In genomic region chr9:108827906-108828305, GRCm38 (mm10) we compare ENCODE assay signal across 9 mouse cellular contexts. TPM values are rescaled to one million over a fixed set of nuclear protein-coding genes. Genes with fewer than 3 reads are reported as not detected.
DNase-seq lines count a peak whose midpoint lies in the region; ATAC-seq and TF ChIP-seq lines count a peak whose summit lies in the region.
"Had no signal": no experiment of that assay in that cellular context is flagged by ENCODE, and none has a peak within 500 bp of the region (broad histone marks: within the 10 kb centered on the region; RNA-seq: fewer than 3 reads in every experiment).

No protein-coding gene starts in this region.

- H3K9me3 ChIP-seq in E14TG2a.4 (ENCODE audit: low read length), result no peaks in the 10 kb centered on the region
- no peaks in the 10 kb centered on the region for H3K9me3 ChIP-seq in forebrain, embryonic 13.5 days (replicated peaks)
- no peaks in the 10 kb centered on the region for H3K9me3 ChIP-seq in liver, embryonic 13.5 days (replicated peaks)

- no peak overlapping the region for H3K27ac ChIP-seq in forebrain, embryonic 13.5 days
- no peak overlapping the region for H3K27ac ChIP-seq in liver, embryonic 13.5 days

- peak overlapping the region; percentile 80 for H3K4me3 ChIP-seq in E14TG2a.4 (replicated peaks; ENCODE audit: low read length)
- H3K4me3 ChIP-seq in forebrain, embryonic 13.5 days, result peak overlapping the region; percentile 75
- H3K4me3 ChIP-seq in liver, embryonic 13.5 days (replicated peaks), result peak overlapping the region; percentile 44; the same call in 1 of the 2 replicates

- peaks cover 71% of the 10 kb centered on the region for H3K27me3 ChIP-seq in E14TG2a.4 (ENCODE audit: insufficient read depth, low read length)
- H3K27me3 ChIP-seq in forebrain, embryonic 13.5 days, result peaks cover 78% of the 10 kb centered on the region
- peaks cover 100% of the 10 kb centered on the region for H3K27me3 ChIP-seq in liver, embryonic 13.5 days

- DNase-seq in heart, adult 11 months, result peak; percentile 86
- DNase-seq in heart, adult 18-20 months, result no peak
- no peak for DNase-seq in liver, embryonic 13.5 days
- no peak for DNase-seq in urinary bladder, adult 18-20 months (ENCODE audit: low spot score in 2 of 2)
- no peak for DNase-seq in frontal cortex, adult 2 months (ENCODE audit: extremely low spot score in 1 of 2, low spot score in 1 of 2)
- DNase-seq: B cell, adult 2 months had no signal

- peak overlapping the region; percentile 92 for H3K4me2 ChIP-seq in forebrain, embryonic 13.5 days
- H3K4me2 ChIP-seq in liver, embryonic 13.5 days, result peak overlapping the region; percentile 65

- no peak for TF ChIP-seq CTCF in E14TG2a.4 (conservative IDR thresholded peaks at IDR 0.05; ENCODE audit: low read length)

- no peak for ATAC-seq in forebrain, embryonic 13.5 days
- ATAC-seq in liver, embryonic 13.5 days (ENCODE audit: low read depth), result no peak
- no peak for ATAC-seq in frontal cortex, adult (ENCODE audit: low TSS enrichment)

- peaks cover 55% of the 10 kb centered on the region for H3K4me1 ChIP-seq in E14TG2a.4 (replicated peaks; ENCODE audit: low read depth, low read length)
- peaks cover 75% of the 10 kb centered on the region for H3K4me1 ChIP-seq in forebrain, embryonic 13.5 days
- H3K4me1 ChIP-seq in liver, embryonic 13.5 days (replicated peaks), result peaks cover 39% of the 10 kb centered on the region

- peaks cover 27% of the 10 kb centered on the region for H3K36me3 ChIP-seq in E14TG2a.4 (ENCODE audit: insufficient read depth, low read length)
- H3K36me3 ChIP-seq in forebrain, embryonic 13.5 days (ENCODE audit: poor library complexity, severe bottlenecking), result peaks cover 46% of the 10 kb centered on the region
- H3K36me3 ChIP-seq in liver, embryonic 13.5 days, result no peaks in the 10 kb centered on the region

- WGBS in forebrain, embryonic 13.5 days, result 68% methylated on average over 18 of the region's 18 CpGs
- 46% methylated on average over 18 of the region's 18 CpGs for WGBS in liver, embryonic 13.5 days (ENCODE audit: insufficient replicate concordance)

- H3K9ac ChIP-seq in forebrain, embryonic 13.5 days, result peak overlapping the region; percentile 86; the same call in 1 of the 2 replicates
- H3K9ac ChIP-seq in liver, embryonic 13.5 days, result no peak overlapping the region

RNA-seq across cellular contexts. Expression of gene Celsr3, which starts 1.8 kb away (rescaled TPM):
- total RNA-seq in heart, adult 18-20 months (2021), result under 1 TPM in 1 of 2 experiments, not detected in 1; 0.03 TPM
- 13.3 and 14.4 TPM in 2 replicates for polyA plus RNA-seq in forebrain, embryonic 13.5 days (2015; fragmentation: Nextera tagmentation; extraction: Ambion mirVana)
- polyA plus RNA-seq in liver, embryonic 13.5 days (2015; fragmentation: Nextera tagmentation; extraction: Ambion mirVana), result 0.03 TPM in 2 replicates
- 67.4 and 74.7 TPM in 2 replicates for polyA plus RNA-seq in frontal cortex, adult 2 months (2012; rRNA removed)

RNA-seq across cellular contexts. Expression of gene Nckipsd, which starts 19.7 kb away (rescaled TPM):
- total RNA-seq in heart, adult 18-20 months (2021), result 1 to 10 TPM; 8.6 to 9.6 TPM
- 15.2 and 17.6 TPM in 2 replicates for polyA plus RNA-seq in forebrain, embryonic 13.5 days (2015; fragmentation: Nextera tagmentation; extraction: Ambion mirVana)
- 3.9 and 5.9 TPM in 2 replicates for polyA plus RNA-seq in liver, embryonic 13.5 days (2015; fragmentation: Nextera tagmentation; extraction: Ambion mirVana)
- polyA plus RNA-seq in frontal cortex, adult 2 months (2012; rRNA removed), result 55.5 and 58.8 TPM in 2 replicates

RNA-seq across cellular contexts. Expression of gene Slc26a6, which starts 25.2 kb away (rescaled TPM):
- total RNA-seq in heart, adult 18-20 months (2021), result 10 to 100 TPM; 19.6 to 19.8 TPM
- polyA plus RNA-seq in forebrain, embryonic 13.5 days (2015; fragmentation: Nextera tagmentation; extraction: Ambion mirVana), result 8.1 and 8.5 TPM in 2 replicates
- 6.7 and 8.6 TPM in 2 replicates for polyA plus RNA-seq in liver, embryonic 13.5 days (2015; fragmentation: Nextera tagmentation; extraction: Ambion mirVana)
- 19.5 and 20.7 TPM in 2 replicates for polyA plus RNA-seq in frontal cortex, adult 2 months (2012; rRNA removed)

RNA-seq across cellular contexts. Expression of gene Ip6k2, which starts 44.3 kb away (rescaled TPM):
- total RNA-seq in heart, adult 18-20 months (2021), result 10 to 100 TPM; 16.7 to 24.8 TPM
- polyA plus RNA-seq in forebrain, embryonic 13.5 days (2015; fragmentation: Nextera tagmentation; extraction: Ambion mirVana), result 153 and 172 TPM in 2 replicates
- polyA plus RNA-seq in liver, embryonic 13.5 days (2015; fragmentation: Nextera tagmentation; extraction: Ambion mirVana), result 11.5 and 11.6 TPM in 2 replicates
- polyA plus RNA-seq in frontal cortex, adult 2 months (2012; rRNA removed), result 204 and 217 TPM in 2 replicates

Comparison
In these comparisons a context has a peak if more than half of its experiments do, and no peak if none do; other contexts are left out.
1. RNA of gene Celsr3, which starts 1.8 kb away (polyA plus RNA-seq): 67.4 to 74.7 TPM in frontal cortex, adult 2 months and 13.3 to 14.4 TPM in forebrain, embryonic 13.5 days; 0.03 TPM in liver, embryonic 13.5 days; every median in the first group is over 10 times any median in the second.
2. Peak in every context shown above with its lines, with median percentiles within 50 percentile points of each other: H3K4me3 ChIP-seq.